Mouse (Mus musculus) T-cell, adult 2 months (primary cell): ENCODE results near the gene Rpl10a.
A peak's percentile ranks its signal among the peaks of the same experiment; 100 is the strongest.
"Not testable (repeated sequence)": the region's sequence is repeated elsewhere in the genome, so short reads cannot be mapped to it uniquely, and the experiment has no call there.

Experiments used
- DNase-seq: peaks from one replicate; pipeline ENCODE4 v3.0.0; 2022; ENCODE audit warnings: low spot score

The Rpl10a gene

GRCm38 (mm10) chr17:28358576-28359261 is 30.4 kb downstream of the Rpl10a start:
- DNase-seq = not testable (repeated sequence)

- no peak for DNase-seq
Observed at GRCm38 (mm10) chr17:28360531-28361277, 32.4 kb downstream of the Rpl10a start.

- no peak for DNase-seq
Observed at GRCm38 (mm10) chr17:28361921-28362652, 33.8 kb downstream of the Rpl10a start.

GRCm38 (mm10) chr17:28362653-28363292 is 34.5 kb downstream of the Rpl10a start:
- DNase-seq = no peak

- no peak for DNase-seq
Observed at GRCm38 (mm10) chr17:28363507-28363906, 35.2 kb downstream of the Rpl10a start.

GRCm38 (mm10) chr17:28365122-28365521 is 36.9 kb downstream of the Rpl10a start, which contains the start of gene Tulp1:
TSS of gene Tulp1 (minus strand) at chr17:28365222.
- no peak for DNase-seq

- DNase-seq = peak; percentile 63
Observed at GRCm38 (mm10) chr17:28368449-28368848, 40.2 kb downstream of the Rpl10a start.

GRCm38 (mm10) chr17:28369056-28369455 is 40.8 kb downstream of the Rpl10a start:
- no peak for DNase-seq

GRCm38 (mm10) chr17:28371286-28371685 is 43.0 kb downstream of the Rpl10a start:
- no peak for DNase-seq

GRCm38 (mm10) chr17:28371941-28372340 is 43.7 kb downstream of the Rpl10a start:
- no peak for DNase-seq

- DNase-seq = peak; percentile 65
Observed at GRCm38 (mm10) chr17:28373821-28374220, 45.5 kb downstream of the Rpl10a start.

- no peak for DNase-seq
Observed at GRCm38 (mm10) chr17:28374494-28374893, 46.2 kb downstream of the Rpl10a start.

GRCm38 (mm10) chr17:28375592-28376061 is 47.4 kb downstream of the Rpl10a start:
- DNase-seq = peak; percentile 56

GRCm38 (mm10) chr17:28380255-28380654 is 52.0 kb downstream of the Rpl10a start:
- DNase-seq = no peak
